Mouse (Mus musculus) heart, embryonic 12.5 days (tissue): ENCODE data around the gene Gm42421. TPM values are rescaled to one million over a fixed set of nuclear protein-coding genes. Genes with fewer than 3 reads are reported as not detected.

Experiments
- ATAC-seq: fragments of 200-750 bp; cut with Nextera tagmentation; 2 replicates; pipeline ENCODE4 v1.8.0; 2017; ENCODE audit warnings: moderate TSS enrichment, moderate library complexity; ENCODE audit not compliant: insufficient number of reproducible peaks, low FRiP score
- H3K27ac ChIP-seq: fragments of 300-500 bp; sonication (generic); 2 replicates; pipeline ENCODE4 v1.5.1; 2016; ENCODE audit warnings: mild to moderate bottlenecking, moderate library complexity; ENCODE audit not compliant: poor library complexity, severe bottlenecking
- H3K27me3 ChIP-seq: fragments of 300-500 bp; sonication (generic); replicated peaks from 2 replicates; pipeline ENCODE4 v1.6.1; 2016; ENCODE audit warnings: mild to moderate bottlenecking, moderate library complexity
- H3K36me3 ChIP-seq: fragments of 300-500 bp; sonication (generic); 2 replicates; pipeline ENCODE4 v1.6.1; 2016; ENCODE audit warnings: mild to moderate bottlenecking, moderate library complexity
- H3K4me1 ChIP-seq: fragments of 300-500 bp; sonication (generic); replicated peaks from 2 replicates; pipeline ENCODE4 v1.6.1; 2016; ENCODE audit warnings: mild to moderate bottlenecking
- H3K4me2 ChIP-seq: fragments of 300-500 bp; sonication (generic); 2 replicates; pipeline ENCODE4 v1.6.1; 2016; ENCODE audit warnings: mild to moderate bottlenecking, moderate library complexity
- H3K4me3 ChIP-seq: fragments of 300-500 bp; sonication (generic); 2 replicates; pipeline ENCODE4 v1.5.1; 2016; ENCODE audit warnings: mild to moderate bottlenecking
- H3K9ac ChIP-seq: fragments of 300-500 bp; sonication (generic); 2 replicates; pipeline ENCODE4 v1.6.1; 2016; ENCODE audit warnings: mild to moderate bottlenecking, moderate library complexity
- H3K9me3 ChIP-seq: fragments of 300-500 bp; sonication (generic); replicated peaks from 2 replicates; pipeline ENCODE4 v1.6.1; 2016; ENCODE audit warnings: mild to moderate bottlenecking, moderate library complexity
- WGBS: fragments of 180-500 bp; shearing (Covaris S2); methylation state at CpG from one replicate; pipeline ENCODE4 v1.1.7; 2016; 5-methylcytosine and 5-hydroxymethylcytosine counted together
- polyA plus RNA-seq: library from polyadenylated mRNA; unstranded; fragments of >200 nt; fragmentation: Nextera tagmentation; extraction: Ambion mirVana; gene quantifications from 2 replicates; pipeline ENCODE4 v1.2.1, GENCODE M21; 2016

Gm42421 gene
- 0.33 and 0.55 TPM in 2 replicates for polyA plus RNA-seq

DNA sequence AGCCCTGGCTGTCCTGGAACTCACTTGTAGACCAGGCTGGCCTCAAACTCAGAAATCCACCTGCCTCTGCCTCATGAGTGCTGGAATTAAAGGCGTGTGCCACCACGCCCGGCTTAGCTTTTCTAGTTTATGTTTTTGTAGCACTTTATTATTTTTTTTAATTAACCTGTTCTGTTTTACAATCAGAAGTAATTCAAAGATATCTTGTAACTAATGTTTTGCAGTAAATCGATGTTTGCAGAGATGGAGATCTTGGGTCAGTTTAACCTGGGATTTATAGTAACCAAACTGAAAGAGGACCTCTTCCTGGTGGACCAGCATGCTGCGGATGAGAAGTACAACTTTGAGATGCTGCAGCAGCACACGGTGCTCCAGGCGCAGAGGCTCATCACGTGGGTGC, at the start of gene Gm42421:
Gene Gm42421, plus strand, starts transcription at position 301 of the 400 bp plus-strand sequence.
- no peak for ATAC-seq
- Histone ChIP-seq H3K27me3 (no peaks in the 10 kb centered on the region), H3K9me3 (no peaks in the 10 kb centered on the region), H3K9ac (no peak within 1 kb of the TSS), H3K4me1 (0 out of 2 replicates have a peak, but pooled peaks cover 5% of the 10 kb centered on the region), H3K36me3 (peaks cover 89% of the 10 kb centered on the region), H3K27ac (no peak within 1 kb of the TSS), H3K4me3 (no peak within 1 kb of the TSS), H3K4me2 (no peak within 1 kb of the TSS)
- WGBS: 95% methylated on average over 8 of the region's 8 CpGs

GRCm38 (mm10) chr5:143885274-143885673, 42.7 kb upstream of the Gm42421 start:
- Histone ChIP-seq H3K4me1 (no peaks in the 10 kb centered on the region), H3K4me3 (no peak overlapping the region), H3K27me3 (no peaks in the 10 kb centered on the region), H3K4me2 (no peak overlapping the region), H3K36me3 (peaks cover 91% of the 10 kb centered on the region), H3K27ac (no peak overlapping the region), H3K9me3 (no peaks in the 10 kb centered on the region), H3K9ac (no peak overlapping the region)
- ATAC-seq: no peak
- 76% methylated on average over 3 of the region's 3 CpGs for WGBS

DNA sequence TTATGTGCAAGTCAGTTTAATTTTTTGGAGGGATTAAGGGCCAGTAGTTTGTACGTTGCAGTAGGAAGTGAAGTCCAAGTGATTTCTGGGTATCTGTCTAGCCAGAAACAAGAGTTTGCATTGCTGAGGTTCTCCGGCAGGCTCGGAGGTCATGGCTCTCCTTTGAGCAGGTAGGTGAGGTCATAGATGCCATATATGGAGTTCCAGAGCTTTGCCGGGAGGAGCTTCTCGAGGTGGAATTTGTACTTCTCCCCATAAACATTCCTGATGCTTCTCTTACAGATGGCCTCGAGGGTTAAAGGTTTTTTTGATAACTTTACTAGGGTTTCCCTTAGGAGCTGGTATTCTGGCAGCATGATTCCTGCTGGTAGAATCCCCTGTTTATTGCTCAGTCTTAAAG, 37.2 kb upstream of the Gm42421 start:
- Histone ChIP-seq H3K4me1 (0 out of 2 replicates have a peak, but pooled peaks cover 6% of the 10 kb centered on the region), H3K36me3 (peaks cover 83% of the 10 kb centered on the region), H3K9me3 (no peaks in the 10 kb centered on the region), H3K4me3 (no peak overlapping the region), H3K27ac (no peak overlapping the region), H3K4me2 (no peak overlapping the region), H3K9ac (no peak overlapping the region), H3K27me3 (no peaks in the 10 kb centered on the region)
- no peak for ATAC-seq
- WGBS: 66% methylated on average over 6 of the region's 6 CpGs

GRCm38 (mm10) chr5:143892255-143892886, 35.6 kb upstream of the Gm42421 start:
- H3K36me3 ChIP-seq: peaks cover 79% of the 10 kb centered on the region
- no peak overlapping the region for H3K4me3 ChIP-seq
- no peak overlapping the region for H3K27ac ChIP-seq
- no peaks in the 10 kb centered on the region for H3K27me3 ChIP-seq
- WGBS: 37% methylated on average over 9 of the region's 9 CpGs
- no peak overlapping the region for H3K4me2 ChIP-seq
- no peaks in the 10 kb centered on the region for H3K9me3 ChIP-seq
- 0 out of 2 replicates have a peak, but pooled peaks cover 6% of the 10 kb centered on the region for H3K4me1 ChIP-seq
- no peak for ATAC-seq
- no peak overlapping the region for H3K9ac ChIP-seq

DNA sequence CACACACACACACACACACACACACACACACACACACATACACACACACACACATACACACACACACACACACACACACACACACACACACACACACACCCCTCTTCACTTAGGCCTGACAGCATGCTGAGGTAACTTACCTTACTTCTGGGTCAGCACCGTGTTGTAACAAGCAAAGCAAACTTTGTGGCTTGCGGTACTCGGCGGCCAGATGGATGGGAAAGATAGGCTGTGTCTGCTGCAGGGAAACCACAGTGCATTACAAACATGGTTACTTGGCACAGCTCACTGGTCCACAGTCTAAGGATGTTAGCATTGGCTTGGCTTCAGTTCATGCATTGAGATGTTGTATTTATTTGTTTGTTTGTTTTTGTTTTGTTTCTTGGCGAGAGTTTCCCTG, 34.6 kb upstream of the Gm42421 start:
- Histone ChIP-seq H3K4me1 (0 out of 2 replicates have a peak, but pooled peaks cover 6% of the 10 kb centered on the region), H3K36me3 (peaks cover 79% of the 10 kb centered on the region)

DNA sequence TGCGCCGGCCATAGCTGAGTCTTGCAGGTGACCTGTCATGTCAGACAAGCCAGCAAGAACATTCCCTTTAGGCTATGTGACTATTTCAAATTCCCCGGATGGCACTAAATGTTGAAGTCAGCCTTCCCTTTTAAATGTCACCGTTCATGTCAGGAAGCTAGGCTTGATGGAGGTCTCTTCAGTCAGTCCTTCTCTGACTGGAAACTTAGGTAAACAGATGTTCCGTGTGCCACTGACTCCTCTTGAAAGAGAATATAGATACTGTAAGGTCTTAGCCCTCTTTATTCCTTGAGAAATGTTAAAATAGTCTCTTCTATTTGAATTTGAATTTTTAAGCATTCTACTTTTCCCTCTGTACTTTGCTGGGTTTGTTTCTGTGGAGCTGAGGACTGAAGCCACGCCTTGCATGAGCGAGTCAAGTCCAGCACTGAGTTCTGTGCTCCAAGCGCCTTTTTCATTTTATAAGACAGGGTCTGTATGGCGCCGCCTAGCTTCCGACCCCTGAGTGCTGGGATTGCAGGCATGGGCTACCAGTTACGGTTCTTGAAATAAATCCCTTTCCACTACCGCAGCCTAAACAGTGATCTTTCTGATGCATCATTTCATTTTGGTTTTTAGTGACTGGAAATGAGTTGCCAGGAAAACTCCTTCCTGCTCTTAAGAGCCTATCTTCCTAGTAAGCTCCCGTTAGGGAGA, 30.2 kb upstream of the Gm42421 start, which contains the start of gene Ankrd61:
Gene Ankrd61, minus strand, starts transcription at position 51 of the 696 bp plus-strand sequence.
- H3K27me3 ChIP-seq: no peaks in the 10 kb centered on the region
- no peak within 1 kb of the TSS for H3K4me3 ChIP-seq
- H3K9me3 ChIP-seq: no peaks in the 10 kb centered on the region
- H3K4me2 ChIP-seq: no peak within 1 kb of the TSS
- 84% methylated on average over 14 of the region's 14 CpGs for WGBS
- peaks cover 86% of the 10 kb centered on the region for H3K36me3 ChIP-seq
- no peak within 1 kb of the TSS for H3K27ac ChIP-seq
- no peak within 1 kb of the TSS for H3K9ac ChIP-seq
- no peaks in the 10 kb centered on the region for H3K4me1 ChIP-seq
- ATAC-seq: no peak

More for the DNA sequence above, 34.6 kb upstream of the Gm42421 start:
- Histone ChIP-seq H3K27me3 (no peaks in the 10 kb centered on the region), H3K4me2 (no peak overlapping the region), H3K4me3 (no peak overlapping the region), H3K9ac (no peak overlapping the region; the same call in 1 of the 2 replicates), H3K27ac (no peak overlapping the region), H3K9me3 (no peaks in the 10 kb centered on the region)
- ATAC-seq: no peak
- 72% methylated on average over 5 of the region's 5 CpGs for WGBS

GRCm38 (mm10) chr5:143902111-143902510, 25.9 kb upstream of the Gm42421 start:
- no peak overlapping the region for H3K9ac ChIP-seq
- no peak overlapping the region for H3K4me2 ChIP-seq
- no peaks in the 10 kb centered on the region for H3K27me3 ChIP-seq
- 84% methylated on average over 3 of the region's 3 CpGs for WGBS
- peaks cover 18% of the 10 kb centered on the region; the same call in 1 of the 2 replicates for H3K4me1 ChIP-seq
- peaks cover 96% of the 10 kb centered on the region for H3K36me3 ChIP-seq
- no peaks in the 10 kb centered on the region for H3K9me3 ChIP-seq
- no peak overlapping the region for H3K27ac ChIP-seq
- no peak overlapping the region for H3K4me3 ChIP-seq
- ATAC-seq: no peak

- no peak overlapping the region for H3K9ac ChIP-seq
- ATAC-seq: no peak
- H3K36me3 ChIP-seq: peaks cover 88% of the 10 kb centered on the region
Observed at GRCm38 (mm10) chr5:143903813-143904212, 24.2 kb upstream of the Gm42421 start.

GRCm38 (mm10) chr5:143906429-143906828, 21.5 kb upstream of the Gm42421 start:
- Histone ChIP-seq H3K36me3 (peaks cover 62% of the 10 kb centered on the region), H3K27me3 (no peaks in the 10 kb centered on the region), H3K4me2 (no peak overlapping the region), H3K4me3 (no peak overlapping the region), H3K9ac (no peak overlapping the region), H3K4me1 (peaks cover 44% of the 10 kb centered on the region), H3K27ac (no peak overlapping the region), H3K9me3 (no peaks in the 10 kb centered on the region)
- no peak for ATAC-seq
- WGBS: 85% methylated on average over 8 of the region's 8 CpGs

More at GRCm38 (mm10) chr5:143903813-143904212, 24.2 kb upstream of the Gm42421 start:
- Histone ChIP-seq H3K9me3 (no peaks in the 10 kb centered on the region), H3K27ac (no peak overlapping the region), H3K4me3 (no peak overlapping the region), H3K4me2 (no peak overlapping the region), H3K27me3 (no peaks in the 10 kb centered on the region), H3K4me1 (peaks cover 33% of the 10 kb centered on the region)
- WGBS: 63% methylated on average over 4 of the region's 4 CpGs

DNA sequence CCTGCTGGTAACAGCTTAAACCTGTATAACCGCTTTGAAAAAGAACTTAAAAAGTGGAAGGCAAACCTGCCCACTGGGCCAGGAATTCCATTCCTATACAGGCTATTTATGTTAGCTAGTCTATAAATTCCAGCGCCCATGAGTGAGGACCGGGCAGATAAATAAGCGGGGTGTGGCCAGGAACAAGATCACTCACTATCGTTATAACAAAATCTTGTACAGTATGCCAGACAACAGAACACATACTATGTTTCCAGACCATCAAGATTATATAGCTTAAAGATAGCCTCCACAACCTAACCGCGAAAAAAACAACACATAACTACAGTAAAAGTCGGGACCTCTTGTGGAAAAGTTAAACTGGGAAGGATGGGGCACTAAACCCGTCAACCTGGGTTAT, 19.0 kb upstream of the Gm42421 start:
- ATAC-seq: no peak
- no peaks in the 10 kb centered on the region for H3K9me3 ChIP-seq
- no peaks in the 10 kb centered on the region for H3K27me3 ChIP-seq
- 2% methylated on average over 9 of the region's 9 CpGs for WGBS
- H3K4me1 ChIP-seq: peaks cover 44% of the 10 kb centered on the region
- peak overlapping the region; percentile 70 for H3K4me3 ChIP-seq
- peak overlapping the region; percentile 93 for H3K27ac ChIP-seq
- peaks cover 41% of the 10 kb centered on the region for H3K36me3 ChIP-seq
- H3K9ac ChIP-seq: peak overlapping the region; percentile 77
- peak overlapping the region; percentile 71 for H3K4me2 ChIP-seq
